Mouse (Mus musculus) embryo, embryonic 11 days (tissue): ENCODE data around the gene Atg13.
A peak's percentile ranks its signal among the peaks of the same experiment; 100 is the strongest.
"Not testable (repeated sequence)": the region's sequence is repeated elsewhere in the genome, so short reads cannot be mapped to it uniquely, and the experiment has no call there.

Experiments
- DNase-seq: peaks from one replicate; pipeline ENCODE4 v3.0.0-alpha.2; 2015

Gene Atg13

GRCm38 (mm10) chr2:91710272-91711234, at the start of gene Atg13, which contains the start of gene Harbi1:
Atg13 (minus strand) TSS chr2:91710576.
Harbi1 (plus strand) TSS chr2:91710852.
- DNase-seq = peak; percentile 96

DNA sequence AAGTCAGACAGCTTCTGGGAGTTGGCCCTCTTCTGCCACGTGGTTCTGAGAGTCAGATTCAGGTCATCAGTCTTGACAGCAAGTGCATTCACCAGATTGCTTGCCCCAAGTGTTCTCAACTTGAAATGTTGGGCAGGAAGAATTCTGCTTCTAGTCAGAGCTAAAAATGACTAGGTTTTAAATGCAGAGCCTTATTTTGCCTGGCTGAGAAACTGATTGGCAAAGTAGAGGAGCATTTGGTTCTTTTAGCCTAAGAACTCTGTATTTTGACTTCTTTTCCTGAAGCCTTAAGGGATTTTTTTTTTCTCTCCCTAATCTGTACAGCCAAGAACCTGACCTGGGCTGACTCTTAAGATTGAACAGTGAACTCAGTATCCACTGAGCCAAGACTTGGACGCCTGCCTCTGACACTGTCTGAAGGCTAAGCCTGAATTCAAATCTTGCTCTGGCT, 39.5 kb upstream of the Atg13 start:
- no peak for DNase-seq

GRCm38 (mm10) chr2:91744686-91745085, 34.3 kb upstream of the Atg13 start:
- no peak for DNase-seq

DNA sequence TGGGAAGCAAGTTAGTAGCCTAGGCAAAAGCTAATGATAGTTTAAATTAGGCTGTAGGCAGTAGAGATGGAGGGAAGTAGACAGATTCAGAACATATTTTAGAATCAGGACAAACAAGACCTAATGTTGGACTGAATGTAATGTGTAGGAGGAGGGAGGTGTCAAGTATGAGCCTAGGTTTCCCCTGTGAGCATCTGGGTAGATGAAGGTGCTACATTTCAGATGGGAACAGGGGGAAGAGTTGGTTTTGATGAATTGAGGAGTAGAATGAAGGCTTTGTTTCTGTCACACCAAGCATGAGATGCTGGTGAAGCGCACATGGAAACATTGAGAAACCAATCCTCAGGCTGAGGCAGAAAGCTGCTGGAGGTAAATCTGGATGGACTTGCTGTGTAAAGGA, 29.2 kb upstream of the Atg13 start:
- DNase-seq = no peak

- DNase-seq = no peak
Observed at GRCm38 (mm10) chr2:91735221-91735620, 24.8 kb upstream of the Atg13 start.

DNA sequence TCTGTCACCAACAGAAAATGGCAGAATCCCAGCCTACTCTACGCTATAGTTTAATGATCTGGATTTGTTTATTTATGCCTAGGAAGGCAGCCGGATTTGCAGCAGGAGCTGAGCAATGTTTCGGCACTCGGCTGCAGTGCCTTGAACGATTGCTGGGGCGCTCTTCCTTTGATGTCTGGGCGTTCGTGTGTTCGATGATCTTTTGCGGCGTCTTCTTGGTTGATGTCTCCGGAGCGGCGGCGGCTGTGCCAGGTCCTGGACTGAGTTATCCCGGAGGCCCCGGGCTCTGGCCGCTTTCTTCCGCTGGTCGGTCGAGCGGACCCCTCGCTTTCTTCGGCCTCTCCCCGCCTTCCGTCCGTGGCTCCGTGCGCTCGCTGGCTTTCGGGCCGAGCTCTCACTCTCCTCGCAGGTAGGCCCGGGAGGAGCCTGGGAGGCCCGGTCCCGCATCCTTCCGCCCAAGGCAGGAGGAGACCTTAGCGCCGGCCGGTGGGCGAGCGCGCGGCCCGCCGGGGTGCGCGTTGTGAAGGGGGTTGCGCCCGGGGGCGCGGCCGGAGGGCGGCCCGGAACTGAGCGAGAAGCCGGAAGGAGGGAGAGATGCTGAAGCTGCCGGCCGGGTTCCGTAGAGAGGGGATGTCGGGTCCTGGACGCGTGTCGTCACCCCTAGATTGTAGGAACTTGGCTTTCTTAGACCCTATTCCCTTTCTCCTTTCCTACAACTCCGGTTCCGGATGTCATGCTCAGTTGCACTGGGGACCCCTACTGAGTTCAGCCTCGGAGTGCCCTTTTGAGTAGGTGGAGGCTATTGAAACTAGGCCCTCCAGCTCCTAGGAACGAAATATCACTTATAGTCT, 19.8 kb upstream of the Atg13 start, which contains the start of gene Ambra1:
Gene Ambra1 (plus strand): TSS at position 164 of the 851 bp plus-strand sequence.
- DNase-seq = peak; percentile 95

- no peak for DNase-seq
Observed at GRCm38 (mm10) chr2:91729571-91729970, 19.2 kb upstream of the Atg13 start.

- no peak for DNase-seq
Observed at GRCm38 (mm10) chr2:91727011-91727410, 16.6 kb upstream of the Atg13 start.

GRCm38 (mm10) chr2:91725476-91725875, 15.1 kb upstream of the Atg13 start:
- DNase-seq = not testable (repeated sequence)

GRCm38 (mm10) chr2:91724716-91725115, 14.3 kb upstream of the Atg13 start:
- no peak for DNase-seq

GRCm38 (mm10) chr2:91723951-91724350, 13.6 kb upstream of the Atg13 start:
- no peak for DNase-seq

- no peak for DNase-seq
Observed at GRCm38 (mm10) chr2:91723382-91723781, 13.0 kb upstream of the Atg13 start.

- no peak for DNase-seq
Observed at GRCm38 (mm10) chr2:91718276-91718675, 7.9 kb upstream of the Atg13 start.

GRCm38 (mm10) chr2:91714921-91715320, 4.5 kb upstream of the Atg13 start:
- DNase-seq = no peak

GRCm38 (mm10) chr2:91711256-91711925, 1.0 kb upstream of the Atg13 start:
- peak; percentile 3 for DNase-seq

- DNase-seq = no peak
Observed at GRCm38 (mm10) chr2:91708361-91708760, 2.0 kb downstream of the Atg13 start.

DNA sequence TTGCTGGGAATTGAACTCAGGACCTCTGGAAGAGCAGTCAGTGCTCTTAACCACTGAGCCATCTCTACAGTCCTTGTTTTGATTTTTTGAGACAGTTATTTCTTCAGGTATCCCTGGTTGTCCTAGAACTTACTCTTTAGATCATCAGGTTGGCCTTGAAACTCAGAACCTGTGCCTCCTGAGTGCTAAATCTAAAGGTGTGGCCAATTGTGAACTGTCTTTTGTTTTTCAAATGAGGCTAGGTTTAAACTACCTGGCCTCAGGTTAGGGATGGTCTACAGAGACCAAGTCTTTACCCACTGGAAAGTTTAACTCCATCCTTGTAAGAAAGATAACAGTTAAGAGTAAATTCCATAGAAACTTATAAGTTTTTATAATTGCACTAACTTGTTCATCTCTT, 3.9 kb downstream of the Atg13 start:
- DNase-seq = no peak

DNA sequence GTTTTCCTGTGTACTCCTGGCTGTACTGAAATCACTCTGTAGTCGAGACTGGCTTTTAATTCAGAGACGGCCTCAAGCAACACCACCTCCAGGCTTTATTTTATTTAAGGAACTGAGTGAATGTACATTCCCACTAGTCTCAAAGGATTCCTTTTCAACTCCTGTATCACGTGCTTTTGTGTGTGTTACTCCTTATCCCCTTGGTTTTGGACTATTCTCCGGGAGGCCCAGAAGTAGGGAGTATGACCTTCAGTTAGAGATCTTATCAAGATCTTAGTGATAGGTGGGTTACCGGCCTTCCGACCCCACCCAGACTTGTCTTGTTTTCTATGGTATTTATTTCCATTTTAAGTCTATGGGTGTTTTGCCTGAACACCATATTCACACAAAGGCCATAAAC, 4.6 kb downstream of the Atg13 start:
- no peak for DNase-seq

- DNase-seq = no peak
Observed at GRCm38 (mm10) chr2:91701366-91701765, 9.0 kb downstream of the Atg13 start.

GRCm38 (mm10) chr2:91699225-91699624, 11.2 kb downstream of the Atg13 start:
- DNase-seq = no peak

DNA sequence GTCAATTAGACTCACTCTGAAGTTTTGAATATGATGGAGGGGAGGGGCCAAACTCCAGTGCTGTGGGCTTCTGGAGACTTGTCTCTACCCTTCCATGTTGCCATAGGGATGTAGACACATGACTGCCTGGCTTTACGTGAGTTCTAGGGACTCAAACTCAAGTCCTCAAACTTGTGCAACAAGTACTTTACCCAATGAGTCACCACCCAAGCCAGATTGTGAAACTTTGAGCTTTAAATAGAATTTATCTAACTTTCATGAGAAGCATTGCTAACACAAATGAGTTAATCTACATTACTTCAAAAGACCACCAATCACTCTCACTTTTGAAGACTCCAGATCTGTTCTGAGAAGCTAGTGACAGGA, 14.2 kb downstream of the Atg13 start:
- DNase-seq = no peak

DNA sequence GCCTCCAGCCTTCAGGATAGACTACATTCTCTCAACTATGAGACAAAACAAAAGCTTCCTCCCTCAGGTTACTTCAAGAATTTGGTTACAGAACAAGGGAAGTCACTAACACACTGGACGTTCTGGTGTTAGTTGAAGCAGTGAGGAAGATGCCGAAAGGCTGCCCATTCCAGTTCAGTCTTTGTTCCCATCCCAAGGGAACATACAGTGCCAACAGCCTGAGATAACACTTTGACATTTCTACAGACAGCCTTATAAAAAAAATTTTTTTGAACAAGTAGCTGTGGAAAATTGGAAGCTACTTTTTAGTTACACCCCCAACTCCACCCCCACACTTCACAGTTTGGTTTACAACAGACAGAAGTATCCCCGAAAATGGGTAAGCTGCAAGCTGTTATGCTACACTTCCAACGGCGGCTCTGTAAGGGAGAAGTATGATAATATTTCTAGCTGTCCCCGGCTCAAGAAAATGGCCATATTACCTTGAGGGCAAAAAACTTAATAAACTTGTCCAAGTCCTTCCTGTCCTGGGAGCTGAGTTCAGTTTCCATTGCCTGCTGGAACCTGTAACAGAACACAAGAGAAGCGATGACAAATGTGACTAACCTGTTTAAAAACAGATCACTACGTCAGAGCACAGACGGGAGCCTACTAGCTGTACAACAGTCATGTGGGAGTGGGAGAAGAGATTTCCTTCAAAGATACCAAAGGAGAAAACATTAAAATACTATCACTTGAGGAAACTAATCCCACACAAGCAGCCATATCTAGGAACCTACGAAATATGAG, 14.7 kb downstream of the Atg13 start:
- no peak for DNase-seq
